ENCODE assay signal across 15 mouse cellular contexts in genomic region chr16:81303806-81304205, GRCm38 (mm10).
"Had no signal": no experiment of that assay in that cellular context is flagged by ENCODE, and none has a peak within 500 bp of the region (broad histone marks: within the 10 kb centered on the region; RNA-seq: fewer than 3 reads in every experiment).

No protein-coding gene starts in this region.

- DNase-seq: cerebellum, adult 9-11 months; embryo, embryonic 11 days; forebrain, postnatal 0 days; gastrocnemius, adult 2 months; gastrocnemius, postnatal 10 days; gastrocnemius, postnatal 14 days; gastrocnemius, postnatal 25 days; gastrocnemius, postnatal 36 days; heart, adult 11 months; heart, adult 18-20 months; heart, adult 2 months had no signal

- ATAC-seq: forebrain, embryonic 13.5 days; forebrain, embryonic 14.5 days; forebrain, embryonic 15.5 days; forebrain, embryonic 16.5 days; forebrain, postnatal 0 days had no signal
